Mouse (Mus musculus) midbrain, postnatal 0 days (tissue): ENCODE measurements around the gene Dok1. TPM values are rescaled to one million over a fixed set of nuclear protein-coding genes. Genes with fewer than 3 reads are reported as not detected.

Experiments
- ATAC-seq: fragments of 200-750 bp; cut with Nextera tagmentation; 2 replicates; pipeline ENCODE4 v1.8.0; 2017; ENCODE audit warnings: moderate number of reproducible peaks, mild to moderate bottlenecking, moderate TSS enrichment, moderate library complexity; ENCODE audit not compliant: low FRiP score
- DNase-seq: peaks from one replicate; pipeline ENCODE4 v3.0.0-alpha.2; 2015; ENCODE audit warnings: low spot score
- H3K27ac ChIP-seq: fragments of 300-500 bp; sonication (generic); 2 replicates; pipeline ENCODE4 v1.5.1; 2014; ENCODE audit warnings: low read depth, mild to moderate bottlenecking, low read length, mixed read lengths
- H3K27me3 ChIP-seq: fragments of 300-500 bp; sonication (generic); 2 replicates; pipeline ENCODE4 v1.6.1; 2014; ENCODE audit warnings: low read length, control low read depth, mixed read lengths; ENCODE audit not compliant: insufficient read depth
- H3K36me3 ChIP-seq: fragments of 300-500 bp; sonication (generic); 2 replicates; pipeline ENCODE4 v1.6.1; 2014; ENCODE audit warnings: low read length, control low read depth, mixed read lengths; ENCODE audit not compliant: insufficient read depth
- H3K4me1 ChIP-seq: fragments of 300-500 bp; sonication (generic); 2 replicates; pipeline ENCODE4 v1.6.1; 2014; ENCODE audit warnings: mild to moderate bottlenecking, control low read depth, antibody characterized with exemption, low read length, mixed read lengths; ENCODE audit not compliant: insufficient read depth
- H3K4me2 ChIP-seq: fragments of 300-500 bp; sonication (generic); 2 replicates; pipeline ENCODE4 v1.6.1; 2014; ENCODE audit warnings: low read depth, mild to moderate bottlenecking, low read length, mixed read lengths; ENCODE audit not compliant: poor library complexity, severe bottlenecking
- H3K4me3 ChIP-seq: fragments of 300-500 bp; sonication (generic); 2 replicates; pipeline ENCODE4 v1.5.1; 2014; ENCODE audit warnings: low read depth, mild to moderate bottlenecking, low read length, moderate library complexity
- H3K9ac ChIP-seq: fragments of 300-500 bp; sonication (generic); replicated peaks from 2 replicates; pipeline ENCODE4 v1.6.1; 2014; ENCODE audit warnings: mild to moderate bottlenecking, low read length, moderate library complexity, mixed read lengths; ENCODE audit not compliant: poor library complexity, severe bottlenecking
- H3K9me3 ChIP-seq: fragments of 300-500 bp; sonication (generic); 2 replicates; pipeline ENCODE4 v1.6.1; 2016; ENCODE audit warnings: low read length, control low read depth
- CTCF ChIP-seq: IDR thresholded peaks from 2 replicates; pipeline ENCODE4 v1.5.1; 2016; ENCODE audit warnings: antibody characterized with exemption, mild to moderate bottlenecking
- WGBS: fragments of 180-500 bp; shearing (Covaris S2); extraction: QIAGEN DNeasy Blood & Tissue Kit; methylation state at CpG from one replicate; pipeline ENCODE4 v1.1.7; 2014; 5-methylcytosine and 5-hydroxymethylcytosine counted together
- microRNA-seq: library from miRNA; unstranded; fragments of <30 nt; microRNA quantifications from one replicate; pipeline ENCODE4, GENCODE M21; 2016; ENCODE audit warnings: borderline number of aligned reads
- polyA plus RNA-seq: library from polyadenylated mRNA; unstranded; fragments of >200 nt; fragmentation: Nextera tagmentation; extraction: Ambion mirVana; gene quantifications from 2 replicates; pipeline ENCODE4 v1.2.1, GENCODE M21; 2015
- total RNA-seq: library from RNA; depleted of rRNA; stranded (reverse); fragments of >200 nt; gene quantifications from 2 replicates; pipeline ENCODE4 v1.2.3, GENCODE M21; 2014; rRNA removed

The Dok1 gene
- total and polyA plus RNA-seq, 2 experiments from 2014 or later: 1.1 to 3.9 TPM

- no peak for ATAC-seq
- Histone ChIP-seq H3K36me3 (no peaks in the 10 kb centered on the region), H3K9me3 (no peaks in the 10 kb centered on the region), H3K27ac (no peak overlapping the region), H3K4me2 (no peak overlapping the region), H3K4me3 (no peak overlapping the region), H3K4me1 (no peaks in the 10 kb centered on the region), H3K27me3 (no peaks in the 10 kb centered on the region), H3K9ac (no peak overlapping the region)
- WGBS: 76% methylated on average over 7 of the region's 7 CpGs
- no peak for TF ChIP-seq CTCF
- DNase-seq: no peak
These were observed 38.9 kb downstream of the Dok1 start for GRCm38 (mm10) chr6:82994372-82994771.

GRCm38 (mm10) chr6:82993696-82994095 is 39.6 kb downstream of the Dok1 start:
- 37% methylated on average over 1 of the region's 1 CpGs for WGBS
- Histone ChIP-seq H3K9ac (no peak overlapping the region), H3K4me1 (no peaks in the 10 kb centered on the region), H3K9me3 (no peaks in the 10 kb centered on the region), H3K36me3 (no peaks in the 10 kb centered on the region), H3K4me3 (no peak overlapping the region), H3K4me2 (no peak overlapping the region), H3K27ac (no peak overlapping the region), H3K27me3 (no peaks in the 10 kb centered on the region)
- ATAC-seq: no peak
- no peak for DNase-seq
- no peak for TF ChIP-seq CTCF

- ATAC-seq (no peak), DNase-seq (no peak)
- no peak overlapping the region for H3K27ac ChIP-seq
- no peaks in the 10 kb centered on the region for H3K4me1 ChIP-seq
- 63% methylated on average over 9 of the region's 9 CpGs for WGBS
- H3K4me3 ChIP-seq: no peak overlapping the region
- H3K36me3 ChIP-seq: no peaks in the 10 kb centered on the region
- no peaks in the 10 kb centered on the region for H3K27me3 ChIP-seq
- no peaks in the 10 kb centered on the region for H3K9me3 ChIP-seq
- no peak overlapping the region for H3K9ac ChIP-seq
- H3K4me2 ChIP-seq: no peak overlapping the region
- no peak for TF ChIP-seq CTCF
These were observed 45.8 kb downstream of the Dok1 start for GRCm38 (mm10) chr6:82987411-82987971.

Small RNA genes lying within 50 kb of the gene (microRNA-seq; reads per million reads assigned to microRNA genes)
- not detected for gene Mir7040

Other genes starting within 250 kb of the Dok1 start
- 15.4 and 15.5 TPM in 2 replicates for gene Sema4f, start 93.7 kb downstream of the Dok1 start, total RNA-seq
- gene Sema4f, start 93.7 kb downstream of the Dok1 start, polyA plus RNA-seq: 16.6 and 16.9 TPM in 2 replicates
- gene M1ap, start 86.6 kb downstream of the Dok1 start, total RNA-seq: 1.2 TPM in 1 of 2 replicates, not detected in the other
- 0.12 TPM in 1 of 2 replicates, not detected in the other for gene M1ap, start 86.6 kb downstream of the Dok1 start, polyA plus RNA-seq
- 6.9 and 7.3 TPM in 2 replicates for gene Loxl3, start 702 bp upstream of the Dok1 start, total RNA-seq
- gene Loxl3, start 702 bp upstream of the Dok1 start, polyA plus RNA-seq: 4.7 and 5.6 TPM in 2 replicates
- 180 and 190 TPM in 2 replicates for gene Aup1, start 21.1 kb upstream of the Dok1 start, total RNA-seq
- 130 and 155 TPM in 2 replicates for gene Aup1, start 21.1 kb upstream of the Dok1 start, polyA plus RNA-seq
- gene Htra2, start 21.8 kb upstream of the Dok1 start, total RNA-seq: 45.4 and 56.5 TPM in 2 replicates
- 87.8 and 93.4 TPM in 2 replicates for gene Htra2, start 21.8 kb upstream of the Dok1 start, polyA plus RNA-seq
- gene Dqx1, start 24.4 kb upstream of the Dok1 start, total RNA-seq: 0.09 and 0.11 TPM in 2 replicates
- gene Dqx1, start 24.4 kb upstream of the Dok1 start, polyA plus RNA-seq: 0.30 and 0.32 TPM in 2 replicates
- gene Tlx2, start 36.8 kb upstream of the Dok1 start, total RNA-seq: not detected in 2 replicates
- not detected in 2 replicates for gene Tlx2, start 36.8 kb upstream of the Dok1 start, polyA plus RNA-seq
- gene Pcgf1, start 44.4 kb upstream of the Dok1 start, total RNA-seq: 11.8 and 20.4 TPM in 2 replicates
- gene Pcgf1, start 44.4 kb upstream of the Dok1 start, polyA plus RNA-seq: 30.4 and 35.5 TPM in 2 replicates
- not detected in 2 replicates for gene Lbx2, start 52.9 kb upstream of the Dok1 start, total RNA-seq
- 0.26 TPM in 1 of 2 replicates, not detected in the other for gene Lbx2, start 52.9 kb upstream of the Dok1 start, polyA plus RNA-seq
- gene Ccdc142, start 68.1 kb upstream of the Dok1 start, total RNA-seq: 13.6 and 26.0 TPM in 2 replicates
- 6.0 TPM in 2 replicates for gene Ccdc142, start 68.1 kb upstream of the Dok1 start, polyA plus RNA-seq
- 4.4 and 8.1 TPM in 2 replicates for gene Gm42688, start 68.1 kb upstream of the Dok1 start, total RNA-seq
- gene Gm42688, start 68.1 kb upstream of the Dok1 start, polyA plus RNA-seq: 3.5 and 4.4 TPM in 2 replicates
- gene Mrpl53, start 75.6 kb upstream of the Dok1 start, total RNA-seq: 46.4 and 57.2 TPM in 2 replicates
- gene Mrpl53, start 75.6 kb upstream of the Dok1 start, polyA plus RNA-seq: 115 and 118 TPM in 2 replicates
- gene Mogs, start 82.0 kb upstream of the Dok1 start, total RNA-seq: 32.6 and 40.3 TPM in 2 replicates
- gene Mogs, start 82.0 kb upstream of the Dok1 start, polyA plus RNA-seq: 18.8 and 19.8 TPM in 2 replicates
- gene Wbp1, start 88.1 kb upstream of the Dok1 start, total RNA-seq: 152 and 199 TPM in 2 replicates
- 85.3 and 91.6 TPM in 2 replicates for gene Wbp1, start 88.1 kb upstream of the Dok1 start, polyA plus RNA-seq
- gene Ino80b, start 92.0 kb upstream of the Dok1 start, total RNA-seq: 29.4 and 40.9 TPM in 2 replicates
- gene Ino80b, start 92.0 kb upstream of the Dok1 start, polyA plus RNA-seq: 14.6 and 16.2 TPM in 2 replicates
- 24.3 and 30.9 TPM in 2 replicates for gene Rtkn, start 102.0 kb upstream of the Dok1 start, total RNA-seq
- 12.5 and 14.6 TPM in 2 replicates for gene Rtkn, start 102.0 kb upstream of the Dok1 start, polyA plus RNA-seq
- 12.7 and 15.9 TPM in 2 replicates for gene Wdr54, start 122.9 kb upstream of the Dok1 start, total RNA-seq
- gene Wdr54, start 122.9 kb upstream of the Dok1 start, polyA plus RNA-seq: 21.5 and 27.5 TPM in 2 replicates
- gene 1700003E16Rik, start 122.9 kb upstream of the Dok1 start, total RNA-seq: 15.6 and 20.5 TPM in 2 replicates
- 18.0 and 18.2 TPM in 2 replicates for gene 1700003E16Rik, start 122.9 kb upstream of the Dok1 start, polyA plus RNA-seq
- 126 and 129 TPM in 2 replicates for gene Dctn1, start 132.4 kb upstream of the Dok1 start, total RNA-seq
- 166 TPM in 2 replicates for gene Dctn1, start 132.4 kb upstream of the Dok1 start, polyA plus RNA-seq
- 0.57 and 3.3 TPM in 2 replicates for gene Slc4a5, start 186.4 kb upstream of the Dok1 start, total RNA-seq
- 0.16 and 0.25 TPM in 2 replicates for gene Slc4a5, start 186.4 kb upstream of the Dok1 start, polyA plus RNA-seq